Mouse (Mus musculus) midbrain, embryonic 16.5 days (tissue): ENCODE measurements around the gene Hmg20b. TPM values are rescaled to one million over a fixed set of nuclear protein-coding genes. Genes with fewer than 3 reads are reported as not detected.

Experiments used
- ATAC-seq: fragments of 200-750 bp; cut with Nextera tagmentation; 2 replicates; pipeline ENCODE4 v1.8.0; 2017; ENCODE audit warnings: moderate TSS enrichment
- H3K27ac ChIP-seq: fragments of 300-500 bp; sonication (generic); 2 replicates; pipeline ENCODE4 v1.5.1; 2014; ENCODE audit warnings: mild to moderate bottlenecking, low read length, mixed read lengths
- H3K27me3 ChIP-seq: fragments of 300-500 bp; sonication (generic); 2 replicates; pipeline ENCODE4 v1.6.1; 2014; ENCODE audit warnings: low read depth, low read length, mixed read lengths; ENCODE audit not compliant: control insufficient read depth, insufficient read depth
- H3K36me3 ChIP-seq: fragments of 300-500 bp; sonication (generic); 2 replicates; pipeline ENCODE4 v1.6.1; 2014; ENCODE audit warnings: mild to moderate bottlenecking, low read length, moderate library complexity, mixed read lengths; ENCODE audit not compliant: control insufficient read depth, insufficient read depth
- H3K4me1 ChIP-seq: fragments of 300-500 bp; sonication (generic); 2 replicates; pipeline ENCODE4 v1.6.1; 2014; ENCODE audit warnings: mild to moderate bottlenecking, low read length, mixed read lengths; ENCODE audit not compliant: control insufficient read depth, insufficient read depth
- H3K4me2 ChIP-seq: fragments of 300-500 bp; sonication (generic); 2 replicates; pipeline ENCODE4 v1.6.1; 2014; ENCODE audit warnings: mild to moderate bottlenecking, low read length, mixed read lengths
- H3K4me3 ChIP-seq: fragments of 300-500 bp; sonication (generic); 2 replicates; pipeline ENCODE4 v1.5.1; 2014; ENCODE audit warnings: low read depth, mild to moderate bottlenecking, low read length, moderate library complexity, mixed read lengths
- H3K9ac ChIP-seq: fragments of 300-500 bp; sonication (generic); 2 replicates; pipeline ENCODE4 v1.6.1; 2014; ENCODE audit warnings: low read depth, low read length, mixed read lengths
- H3K9me3 ChIP-seq: fragments of 300-500 bp; sonication (generic); replicated peaks from 2 replicates; pipeline ENCODE4 v1.6.1; 2014; ENCODE audit warnings: mild to moderate bottlenecking, low read length, mixed read lengths; ENCODE audit not compliant: control insufficient read depth, poor library complexity, severe bottlenecking
- WGBS: fragments of 180-500 bp; shearing (Covaris S2); extraction: QIAGEN DNeasy Blood & Tissue Kit; methylation state at CpG from one replicate; pipeline ENCODE4 v1.1.7; 2014; 5-methylcytosine and 5-hydroxymethylcytosine counted together
- polyA plus RNA-seq: library from polyadenylated mRNA; unstranded; fragments of >200 nt; fragmentation: Nextera tagmentation; extraction: Ambion mirVana; gene quantifications from 2 replicates; pipeline ENCODE4 v1.2.1, GENCODE M21; 2015

The Hmg20b gene
- polyA plus RNA-seq, 1 experiment from 2014 or later, result 25.0 TPM

- ATAC-seq, result no peak
- 96% methylated on average over 4 of the region's 4 CpGs for WGBS
- no peak overlapping the region for H3K4me3 ChIP-seq
- no peaks in the 10 kb centered on the region for H3K4me1 ChIP-seq
- no peaks in the 10 kb centered on the region for H3K36me3 ChIP-seq
- H3K9me3 ChIP-seq, result no peaks in the 10 kb centered on the region
- H3K27ac ChIP-seq, result no peak overlapping the region
- peaks cover 25% of the 10 kb centered on the region for H3K27me3 ChIP-seq
- H3K4me2 ChIP-seq, result no peak overlapping the region
- H3K9ac ChIP-seq, result no peak overlapping the region
Observed at GRCm38 (mm10) chr10:81336558-81336957, 13.7 kb downstream of the Hmg20b start.

- Histone ChIP-seq H3K9me3 (no peaks in the 10 kb centered on the region), H3K4me1 (no peaks in the 10 kb centered on the region), H3K4me3 (no peak overlapping the region), H3K9ac (peak overlapping the region; percentile 25; the same call in 1 of the 2 replicates), H3K36me3 (no peaks in the 10 kb centered on the region), H3K27me3 (peaks cover 18% of the 10 kb centered on the region), H3K27ac (no peak overlapping the region), H3K4me2 (no peak overlapping the region)
- WGBS, result 39% methylated on average over 17 of the region's 19 CpGs
- no peak for ATAC-seq
Observed at GRCm38 (mm10) chr10:81335393-81336340, 14.6 kb downstream of the Hmg20b start.

- Histone ChIP-seq H3K4me2 (no peak overlapping the region), H3K4me3 (no peak overlapping the region), H3K4me1 (no peaks in the 10 kb centered on the region), H3K9me3 (no peaks in the 10 kb centered on the region), H3K9ac (no peak overlapping the region), H3K36me3 (no peaks in the 10 kb centered on the region), H3K27me3 (peaks cover 18% of the 10 kb centered on the region), H3K27ac (no peak overlapping the region)
- WGBS, result 59% methylated on average over 11 of the region's 11 CpGs
- ATAC-seq, result no peak
Observed at GRCm38 (mm10) chr10:81334324-81334723, 16.0 kb downstream of the Hmg20b start.

- WGBS, result 12% methylated on average over 27 of the region's 29 CpGs
- peaks cover 18% of the 10 kb centered on the region for H3K27me3 ChIP-seq
Observed at GRCm38 (mm10) chr10:81332277-81332676, 18.0 kb downstream of the Hmg20b start.

GRCm38 (mm10) chr10:81330007-81330406 is 20.3 kb downstream of the Hmg20b start:
- Histone ChIP-seq H3K4me1 (no peaks in the 10 kb centered on the region), H3K9me3 (no peaks in the 10 kb centered on the region), H3K27me3 (peaks cover 18% of the 10 kb centered on the region), H3K27ac (no peak overlapping the region), H3K36me3 (peaks cover 16% of the 10 kb centered on the region), H3K9ac (no peak overlapping the region), H3K4me2 (no peak overlapping the region), H3K4me3 (no peak overlapping the region)
- 63% methylated on average over 4 of the region's 4 CpGs for WGBS
- no peak for ATAC-seq

More at GRCm38 (mm10) chr10:81332277-81332676, 18.0 kb downstream of the Hmg20b start:
- H3K4me1 ChIP-seq, result no peaks in the 10 kb centered on the region
- H3K4me2 ChIP-seq, result no peak overlapping the region
- no peak overlapping the region for H3K9ac ChIP-seq
- ATAC-seq, result no peak
- H3K4me3 ChIP-seq, result no peak overlapping the region
- H3K9me3 ChIP-seq, result no peaks in the 10 kb centered on the region
- H3K27ac ChIP-seq, result no peak overlapping the region
- no peaks in the 10 kb centered on the region for H3K36me3 ChIP-seq

GRCm38 (mm10) chr10:81329194-81329975 is 20.9 kb downstream of the Hmg20b start:
- H3K4me2 ChIP-seq, result no peak overlapping the region
- H3K4me3 ChIP-seq, result no peak overlapping the region
- no peak for ATAC-seq
- H3K9me3 ChIP-seq, result no peaks in the 10 kb centered on the region
- 0 out of 2 replicates have a peak overlapping the region, but pooled peaks have one; percentile 20 for H3K9ac ChIP-seq
- H3K27ac ChIP-seq, result no peak overlapping the region
- no peaks in the 10 kb centered on the region for H3K4me1 ChIP-seq
- peaks cover 21% of the 10 kb centered on the region for H3K36me3 ChIP-seq
- 77% methylated on average over 10 of the region's 10 CpGs for WGBS
- H3K27me3 ChIP-seq, result peaks cover 18% of the 10 kb centered on the region

GRCm38 (mm10) chr10:81328386-81328785 is 21.9 kb downstream of the Hmg20b start, which contains the start of gene Tbxa2r:
Gene Tbxa2r (plus strand): TSS chr10:81328731.
- no peak within 1 kb of the TSS for H3K27ac ChIP-seq

GRCm38 (mm10) chr10:81327959-81328358 is 22.3 kb downstream of the Hmg20b start:
- peaks cover 11% of the 10 kb centered on the region for H3K27me3 ChIP-seq
- ATAC-seq, result no peak
- H3K4me1 ChIP-seq, result no peaks in the 10 kb centered on the region
- H3K9me3 ChIP-seq, result no peaks in the 10 kb centered on the region
- 77% methylated on average over 2 of the region's 2 CpGs for WGBS
- H3K9ac ChIP-seq, result no peak overlapping the region
- no peak overlapping the region for H3K4me3 ChIP-seq
- peaks cover 35% of the 10 kb centered on the region for H3K36me3 ChIP-seq
- no peak overlapping the region for H3K27ac ChIP-seq
- no peak overlapping the region for H3K4me2 ChIP-seq

More at GRCm38 (mm10) chr10:81328386-81328785, 21.9 kb downstream of the Hmg20b start, which contains the start of gene Tbxa2r:
- ATAC-seq, result no peak
- WGBS, result 21% methylated on average over 4 of the region's 10 CpGs
- Histone ChIP-seq H3K4me1 (no peaks in the 10 kb centered on the region), H3K36me3 (peaks cover 31% of the 10 kb centered on the region), H3K4me3 (no peak within 1 kb of the TSS), H3K9ac (0 out of 2 replicates have a peak within 1 kb of the TSS, but pooled peaks have one; percentile 20), H3K9me3 (no peaks in the 10 kb centered on the region), H3K4me2 (no peak within 1 kb of the TSS), H3K27me3 (peaks cover 16% of the 10 kb centered on the region)
